Mouse (Mus musculus) cerebellum, adult 11 months (tissue): ENCODE data around the gene Gga3.

ENCODE experiments used
- DNase-seq: peaks from one replicate; pipeline ENCODE4 v3.0.0; 2022

Gga3 gene

GRCm38 (mm10) chr11:115612059-115612409, 8.2 kb upstream of the Gga3 start:
- peak; percentile 75 for DNase-seq

DNA sequence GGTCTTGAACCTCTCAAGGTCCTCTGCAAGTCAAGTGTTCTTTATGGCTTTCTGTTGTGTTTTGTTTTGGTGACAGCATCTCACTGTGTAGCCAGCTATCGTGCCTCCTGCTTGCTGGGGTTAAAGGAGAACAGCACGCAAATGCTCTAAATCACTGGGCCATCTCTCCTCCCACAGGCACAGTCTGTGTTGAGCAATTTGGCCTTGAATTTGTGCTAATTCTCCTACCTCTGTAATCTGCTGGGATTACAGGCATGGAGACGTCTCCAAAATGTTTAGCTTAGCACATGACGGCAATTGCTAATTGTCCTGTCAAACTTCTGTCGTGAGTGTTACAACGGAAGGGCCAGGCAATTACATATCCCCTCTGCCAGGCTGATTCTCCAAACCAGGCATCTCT, 7.3 kb upstream of the Gga3 start:
- DNase-seq: no peak

- DNase-seq: no peak
These were observed 5.7 kb upstream of the Gga3 start for GRCm38 (mm10) chr11:115609576-115609975.

DNA sequence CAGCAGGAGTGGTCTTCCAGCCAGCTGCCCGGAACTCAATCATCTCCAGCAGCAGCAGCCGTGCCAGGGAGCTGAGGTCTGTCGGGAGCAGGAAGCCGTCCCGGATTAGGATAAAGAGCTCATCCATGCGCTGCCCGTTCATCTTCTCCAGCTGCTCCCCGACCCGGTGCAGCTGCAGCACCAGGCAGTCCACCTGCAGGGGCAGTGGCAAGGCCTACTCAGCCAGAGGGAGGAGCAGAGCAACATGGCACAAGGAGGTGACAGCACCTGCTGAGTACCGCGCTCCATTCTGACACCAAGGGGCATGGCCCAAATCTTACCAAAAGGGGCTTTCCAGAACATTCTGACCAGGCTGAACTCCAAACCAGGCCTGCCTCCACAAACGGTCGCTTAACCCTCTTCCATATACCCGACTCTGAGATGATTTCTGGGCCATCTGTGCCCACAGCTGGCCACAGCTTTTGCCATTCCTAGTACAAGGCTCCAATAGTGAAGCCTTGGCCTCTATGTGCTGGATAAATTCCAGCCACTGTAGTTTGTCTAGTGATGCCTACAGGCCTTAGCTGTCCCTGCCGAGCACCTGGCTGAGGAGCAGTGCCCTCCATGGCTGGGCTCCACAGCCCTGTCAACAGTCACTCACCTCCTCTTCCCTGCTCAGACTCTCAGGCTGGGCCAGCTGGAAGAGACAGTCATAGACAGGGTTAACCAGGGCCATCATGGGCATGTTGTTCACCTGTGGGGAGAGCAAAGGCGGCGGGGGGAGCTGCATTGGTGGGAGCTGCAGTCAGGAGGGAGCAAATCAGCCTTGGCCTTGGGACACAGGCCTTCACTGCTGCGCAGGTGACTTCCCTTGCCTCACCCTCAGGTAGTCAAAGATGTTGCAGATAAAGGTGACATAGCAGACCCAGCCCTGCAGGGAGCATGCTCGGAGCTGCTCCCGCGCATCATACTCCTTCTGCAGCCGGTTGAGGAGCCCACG, 4.9 kb upstream of the Gga3 start:
- DNase-seq: no peak

DNA sequence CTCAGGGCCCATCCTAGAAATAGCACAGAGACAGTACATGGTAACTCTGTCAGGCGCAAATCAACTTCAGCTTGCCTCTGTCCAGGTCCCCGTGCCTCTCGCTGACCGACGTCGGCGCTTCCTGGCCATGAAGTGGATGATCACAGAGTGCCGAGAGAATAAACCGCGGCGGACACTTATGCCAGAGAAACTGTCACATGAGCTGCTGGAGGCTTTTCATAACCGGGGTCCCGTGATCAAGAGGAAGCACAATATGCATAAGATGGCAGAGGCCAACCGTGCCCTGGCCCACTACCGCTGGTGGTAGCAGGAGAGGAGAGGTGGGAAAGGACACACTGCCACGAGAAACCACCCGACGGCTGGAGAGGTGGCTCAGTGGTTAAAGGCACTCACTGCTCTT, 2.9 kb upstream of the Gga3 start:
- no peak for DNase-seq

DNA sequence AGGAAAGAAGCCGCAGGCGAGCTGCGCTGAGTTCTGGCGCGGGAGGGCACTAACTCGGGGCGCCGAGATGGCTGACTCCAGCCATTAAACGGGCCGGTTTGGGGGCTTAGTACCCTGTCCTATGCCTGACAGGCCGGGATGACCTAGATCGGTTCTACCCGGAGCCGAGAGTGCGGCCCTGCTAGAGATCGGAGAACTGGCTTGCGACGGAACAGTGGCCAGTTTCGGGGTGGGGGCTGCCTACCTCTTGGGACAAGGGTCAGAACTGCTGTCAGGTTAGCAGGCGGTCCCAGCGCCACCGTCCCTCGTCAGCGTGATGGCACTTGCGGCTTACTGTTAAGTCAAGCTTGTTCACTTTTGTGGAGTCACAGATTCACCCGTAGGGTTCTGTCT, 449 bp upstream of the Gga3 start:
- no peak for DNase-seq

DNA sequence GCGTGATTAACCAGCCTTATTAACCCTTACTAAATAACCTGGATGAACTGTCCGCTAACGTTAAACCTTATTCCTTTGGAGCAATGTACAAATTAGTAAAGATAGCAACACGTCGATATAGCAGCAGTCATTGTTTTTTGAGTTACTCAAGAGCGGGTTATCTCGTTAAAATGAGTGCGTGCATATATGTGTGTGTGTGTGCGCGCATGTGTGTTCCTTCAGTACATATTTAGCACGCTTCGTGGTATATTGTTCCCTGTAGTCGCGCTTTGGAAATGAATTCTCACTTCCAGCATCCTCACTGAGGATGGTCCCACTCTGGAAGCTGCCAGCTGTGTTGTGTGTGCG, 749 bp downstream of the Gga3 start:
- no peak for DNase-seq

- DNase-seq: no peak
These were observed 2.7 kb downstream of the Gga3 start for GRCm38 (mm10) chr11:115601174-115601573.

DNA sequence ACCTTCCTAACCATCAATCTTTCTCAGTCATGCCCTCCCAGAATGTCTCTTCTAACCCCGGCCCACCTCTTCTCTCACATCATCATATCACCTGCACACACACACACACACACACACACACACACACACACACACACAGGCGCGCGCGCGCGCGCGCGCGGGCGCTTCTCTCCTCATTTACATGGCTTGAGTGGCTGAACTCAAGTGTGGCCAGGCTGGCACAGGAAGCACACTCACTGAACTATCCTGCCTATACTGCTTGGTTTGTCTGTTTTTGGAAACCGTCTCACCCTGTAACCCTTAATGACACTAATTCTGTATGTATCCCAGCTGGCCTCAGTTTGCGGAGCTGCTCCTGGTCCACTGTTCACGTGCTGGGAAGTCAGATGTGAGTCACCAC, 3.1 kb downstream of the Gga3 start:
- no peak for DNase-seq

- no peak for DNase-seq
These were observed 4.1 kb downstream of the Gga3 start for GRCm38 (mm10) chr11:115599722-115600121.

- no peak for DNase-seq
These were observed 5.5 kb downstream of the Gga3 start for GRCm38 (mm10) chr11:115598309-115598708.

DNA sequence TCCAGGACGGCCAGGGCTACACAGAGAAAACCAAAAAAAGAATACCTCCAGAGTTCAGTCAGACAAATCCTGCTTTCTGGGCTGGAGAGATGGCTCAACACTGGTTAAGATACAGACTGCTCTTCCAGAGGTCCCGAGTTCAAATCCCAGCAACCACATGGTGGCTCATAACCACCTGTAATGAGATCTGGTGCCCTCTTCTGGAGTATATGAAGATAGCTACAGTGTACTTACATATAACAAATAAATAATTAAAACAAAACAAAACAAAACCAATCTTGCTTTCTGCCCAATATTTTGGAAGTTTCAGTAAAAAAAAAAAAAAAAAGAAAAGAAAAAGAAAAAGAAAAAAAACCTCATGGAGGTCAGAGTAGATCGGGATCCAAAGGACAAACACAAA, 8.6 kb downstream of the Gga3 start:
- no peak for DNase-seq

- DNase-seq: no peak
These were observed 13.2 kb downstream of the Gga3 start for GRCm38 (mm10) chr11:115590526-115591075.

GRCm38 (mm10) chr11:115587984-115588383, 15.9 kb downstream of the Gga3 start:
- no peak for DNase-seq

- no peak for DNase-seq
These were observed 17.4 kb downstream of the Gga3 start for GRCm38 (mm10) chr11:115586403-115586802.

- no peak for DNase-seq
These were observed 18.2 kb downstream of the Gga3 start for GRCm38 (mm10) chr11:115585573-115586100.

DNA sequence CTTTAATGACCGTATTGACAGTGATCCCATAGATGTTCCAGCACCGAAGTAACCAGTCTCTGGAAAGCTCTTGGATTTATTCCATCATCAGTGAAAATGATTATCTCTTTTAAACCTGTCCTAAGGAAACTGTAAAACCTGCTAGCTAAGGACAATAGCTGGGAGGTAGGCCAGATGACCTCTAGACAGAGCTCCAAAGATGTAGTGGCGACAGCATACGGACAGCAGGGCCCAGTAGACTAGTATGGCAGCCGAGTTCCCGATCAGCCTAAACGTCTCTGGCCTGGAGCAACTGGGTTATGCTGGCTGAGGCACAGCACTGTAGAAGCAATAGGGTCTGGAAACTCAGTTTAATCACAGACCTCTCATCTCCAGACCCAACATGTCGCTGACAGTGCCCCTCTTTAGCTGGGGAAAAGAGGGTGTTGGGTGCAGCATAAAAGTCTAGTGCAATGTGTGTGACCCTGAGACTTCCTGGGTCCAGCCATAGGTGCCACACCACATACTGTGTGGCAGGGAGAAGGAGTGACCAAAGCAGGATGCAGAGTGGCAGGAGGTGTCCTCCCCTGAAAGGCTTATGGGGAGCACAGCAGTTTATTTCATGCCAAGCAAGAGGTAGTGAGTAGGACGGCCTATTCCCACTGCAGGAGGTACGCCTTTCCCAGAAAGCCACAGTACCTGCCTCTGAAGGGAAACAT, 19.3 kb downstream of the Gga3 start:
- DNase-seq: no peak

DNA sequence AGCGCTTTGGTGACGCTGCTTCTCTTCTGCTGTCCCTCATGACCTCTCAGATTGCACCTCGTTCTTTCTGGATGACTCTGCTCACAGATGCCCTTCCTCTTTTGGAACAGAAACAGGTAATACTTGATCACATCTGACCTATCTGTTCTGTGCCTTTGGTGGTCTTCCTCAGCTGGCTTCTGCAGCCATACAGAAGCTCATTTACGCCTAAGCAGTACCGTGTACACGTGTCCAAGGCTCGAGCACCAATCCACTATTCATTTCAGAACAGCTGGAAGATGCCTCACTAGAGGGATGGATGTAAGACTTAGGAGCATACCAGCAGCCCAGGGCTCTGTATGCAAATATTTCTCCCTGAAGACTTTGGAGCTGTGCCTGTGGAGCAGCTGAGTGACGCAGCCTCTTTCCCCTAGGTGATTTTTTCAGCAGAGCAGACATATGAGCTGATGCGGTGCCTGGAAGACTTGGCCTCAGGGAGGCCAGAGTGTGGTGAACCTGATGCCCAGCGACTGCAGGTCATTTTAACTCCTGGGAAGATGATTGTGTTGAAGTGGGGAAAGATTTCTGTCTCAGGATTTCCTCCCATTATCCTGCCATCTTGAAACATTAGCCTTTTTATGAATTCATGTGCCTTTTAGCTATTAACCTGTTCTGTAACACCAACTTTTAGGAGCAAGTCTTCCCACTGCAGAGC, 20.8 kb downstream of the Gga3 start:
- DNase-seq: no peak

DNA sequence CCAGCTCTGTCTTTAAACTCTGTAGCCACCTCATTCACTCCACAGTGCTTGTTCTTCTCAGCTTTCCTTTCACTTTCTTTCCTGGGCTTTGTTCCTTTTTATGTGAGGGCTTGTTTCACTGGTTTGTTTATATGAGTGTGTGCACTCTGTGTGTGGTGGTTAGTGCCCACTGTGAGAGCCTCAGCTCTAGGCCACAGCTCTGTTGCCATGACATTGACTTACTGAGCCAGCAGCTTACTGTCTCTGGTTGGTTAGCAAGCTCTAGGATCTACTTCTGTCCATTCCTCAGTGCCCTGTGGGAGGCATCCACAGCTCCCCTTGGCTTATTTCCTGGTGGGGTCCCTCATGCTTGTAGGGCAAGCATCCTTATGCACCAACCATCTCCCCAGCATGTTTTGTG, 24.8 kb downstream of the Gga3 start:
- DNase-seq: no peak

DNA sequence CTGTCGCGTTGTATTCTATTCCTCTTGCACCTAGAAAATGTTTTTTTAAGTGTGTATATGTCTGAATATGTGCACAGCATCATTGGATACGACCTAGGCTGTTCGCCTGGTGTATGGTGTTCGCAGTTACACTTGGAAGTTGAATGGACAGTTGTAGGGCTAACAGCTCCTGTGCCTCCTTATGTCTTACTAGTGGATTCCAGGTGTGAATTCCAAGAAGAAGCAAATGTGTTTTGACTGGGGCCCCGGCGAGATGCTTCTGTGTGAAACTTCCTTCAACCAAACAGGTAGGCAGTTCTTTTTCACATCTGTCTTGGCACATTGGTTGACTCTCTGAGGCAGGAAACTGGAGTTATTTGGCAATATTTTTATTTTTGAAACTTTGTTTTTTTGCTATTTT, 38.9 kb downstream of the Gga3 start:
- no peak for DNase-seq

GRCm38 (mm10) chr11:115564064-115564809, 39.6 kb downstream of the Gga3 start, which contains the start of gene Nup85:
Gene Nup85, plus strand, starts transcription at chr11:115564434.
- DNase-seq: peak; percentile 98

- DNase-seq: no peak
These were observed 40.4 kb downstream of the Gga3 start for GRCm38 (mm10) chr11:115563406-115563805.
